Mouse (Mus musculus): ENCODE measurements at regions not wholly inside any gene's neighbourhood (a gene's known extent, or its start where the extent isn't known, plus 50 kb on each side); places are given as distances from the start of the nearest gene placed in this dataset.

GRCm38 (mm10) chr5:51202525-51203215 is 364.9 kb downstream of the Ppargc1a start:
- no peak for TF ChIP-seq POLR2A (IDR thresholded peaks at IDR 0.05; ENCODE audit: extremely low read depth, insufficient read depth, low read length)
- TF ChIP-seq CTCF (IDR thresholded peaks at IDR 0.05; ENCODE audit: low read depth, low read length): no peak

All from liver, adult 2 months (tissue).